Mouse (Mus musculus) spleen, adult 2 months (tissue): ENCODE data around the gene Zfp804b.

Source experiments
- CTCF ChIP-seq: fragments of 200-500 bp; IDR thresholded peaks from 2 replicates; pipeline ENCODE4 v1.5.1; 2011; ENCODE audit warnings: mild to moderate bottlenecking, inconsistent platforms; ENCODE audit not compliant: insufficient read depth, insufficient read length, insufficient replicate concordance; ENCODE audit errors: extremely low read depth
- POLR2A ChIP-seq: fragments of 200-500 bp; IDR thresholded peaks from 2 replicates; pipeline ENCODE4 v1.6.1; 2011; ENCODE audit warnings: low read depth, low read length, inconsistent platforms

- no peak for TF ChIP-seq POLR2A
- no peak for TF ChIP-seq CTCF
These were observed 463.2 kb downstream of the Zfp804b start for GRCm38 (mm10) chr5:6881396-6881795.
